Mouse (Mus musculus) neural tube, embryonic 12.5 days (tissue): ENCODE data around the gene Cnot2. TPM values are rescaled to one million over a fixed set of nuclear protein-coding genes. Genes with fewer than 3 reads are reported as not detected.
A peak's percentile ranks its signal among the peaks of the same experiment; 100 is the strongest.

Source experiments
- ATAC-seq: fragments of 200-750 bp; cut with Nextera tagmentation; 2 replicates; pipeline ENCODE4 v1.8.0; 2017; ENCODE audit warnings: low read depth, mild to moderate bottlenecking, moderate TSS enrichment, moderate library complexity; ENCODE audit not compliant: low FRiP score
- H3K27ac ChIP-seq: fragments of 300-500 bp; sonication (generic); 2 replicates; pipeline ENCODE4 v1.5.1; 2016
- H3K27me3 ChIP-seq: fragments of 300-500 bp; sonication (generic); replicated peaks from 2 replicates; pipeline ENCODE4 v1.6.1; 2016; ENCODE audit warnings: mild to moderate bottlenecking
- H3K36me3 ChIP-seq: fragments of 300-500 bp; sonication (generic); 2 replicates; pipeline ENCODE4 v1.6.1; 2016; ENCODE audit warnings: mild to moderate bottlenecking
- H3K4me1 ChIP-seq: fragments of 300-500 bp; sonication (generic); 2 replicates; pipeline ENCODE4 v1.6.1; 2016
- H3K4me2 ChIP-seq: fragments of 300-500 bp; sonication (generic); replicated peaks from 2 replicates; pipeline ENCODE4 v1.6.1; 2016; ENCODE audit warnings: mild to moderate bottlenecking
- H3K4me3 ChIP-seq: fragments of 300-500 bp; sonication (generic); 2 replicates; pipeline ENCODE4 v1.5.1; 2016
- H3K9ac ChIP-seq: fragments of 300-500 bp; sonication (generic); 2 replicates; pipeline ENCODE4 v1.6.1; 2016; ENCODE audit warnings: mild to moderate bottlenecking
- H3K9me3 ChIP-seq: fragments of 300-500 bp; sonication (generic); 2 replicates; pipeline ENCODE4 v1.6.1; 2016; ENCODE audit warnings: mild to moderate bottlenecking
- WGBS: fragments of 180-500 bp; shearing (Covaris S2); methylation state at CpG from one replicate; pipeline ENCODE4 v1.1.7; 2016; 5-methylcytosine and 5-hydroxymethylcytosine counted together
- polyA plus RNA-seq: library from polyadenylated mRNA; unstranded; fragments of >200 nt; fragmentation: Nextera tagmentation; extraction: Ambion mirVana; gene quantifications from 2 replicates; pipeline ENCODE4 v1.2.1, GENCODE M21; 2016

The Cnot2 gene
- polyA plus RNA-seq, 1 experiment from 2014 or later: 119 TPM

- peak overlapping the region; percentile 70 for H3K4me3 ChIP-seq
- no peak; the same call in 1 of the 2 replicates for ATAC-seq
- WGBS: 11% methylated on average over 5 of the region's 5 CpGs
- H3K9me3 ChIP-seq: peaks cover 7% of the 10 kb centered on the region; the same call in 1 of the 2 replicates
- peaks cover 21% of the 10 kb centered on the region for H3K4me1 ChIP-seq
- H3K36me3 ChIP-seq: no peaks in the 10 kb centered on the region
- peak overlapping the region; percentile 95 for H3K4me2 ChIP-seq
- peak overlapping the region; percentile 81 for H3K9ac ChIP-seq
- 0 out of 2 replicates have a peak overlapping the region, but pooled peaks have one; percentile 68 for H3K27ac ChIP-seq
- no peaks in the 10 kb centered on the region for H3K27me3 ChIP-seq
These were observed 108.7 kb downstream of the Cnot2 start for GRCm38 (mm10) chr10:116472579-116472978.

GRCm38 (mm10) chr10:116470306-116470925 lies 110.9 kb downstream of the Cnot2 start:
- no peaks in the 10 kb centered on the region for H3K27me3 ChIP-seq
- H3K4me2 ChIP-seq: 0 out of 2 replicates have a peak overlapping the region, but pooled peaks have one; percentile 4
- H3K27ac ChIP-seq: no peak overlapping the region
- ATAC-seq: no peak
- 80% methylated on average over 11 of the region's 11 CpGs for WGBS
- no peak overlapping the region for H3K4me3 ChIP-seq
- no peaks in the 10 kb centered on the region for H3K9me3 ChIP-seq
- H3K9ac ChIP-seq: no peak overlapping the region
- peaks cover 21% of the 10 kb centered on the region for H3K4me1 ChIP-seq
- H3K36me3 ChIP-seq: no peaks in the 10 kb centered on the region

DNA sequence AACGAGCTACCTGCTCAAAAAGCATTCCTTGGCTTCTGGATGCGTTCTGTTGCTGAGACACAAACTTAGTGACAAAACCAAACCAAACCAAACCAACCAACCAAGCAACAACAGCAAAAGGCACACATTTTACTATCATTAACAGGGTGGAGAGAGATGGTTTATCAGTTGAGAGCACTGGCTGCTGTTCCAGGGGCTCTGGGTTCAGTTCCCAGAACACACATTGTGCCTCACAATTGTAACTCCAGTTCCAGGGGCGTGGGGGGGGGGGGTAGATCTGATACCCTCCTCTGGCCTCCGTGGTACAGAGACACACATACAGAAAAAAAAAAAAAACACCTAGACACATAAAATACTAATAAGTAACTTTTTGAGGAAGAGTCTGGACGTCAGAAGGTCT lies 113.2 kb downstream of the Cnot2 start:
- Histone ChIP-seq H3K27ac (no peak overlapping the region), H3K36me3 (0 out of 2 replicates have a peak, but pooled peaks cover under 1% of the 10 kb centered on the region), H3K4me3 (no peak overlapping the region), H3K4me2 (no peak overlapping the region), H3K4me1 (peaks cover 11% of the 10 kb centered on the region; the same call in 1 of the 2 replicates), H3K9me3 (no peaks in the 10 kb centered on the region), H3K9ac (no peak overlapping the region), H3K27me3 (no peaks in the 10 kb centered on the region)
- WGBS: 89% methylated on average over 5 of the region's 5 CpGs
- no peak for ATAC-seq

GRCm38 (mm10) chr10:116463753-116464345 lies 117.5 kb downstream of the Cnot2 start:
- 94% methylated on average over 12 of the region's 12 CpGs for WGBS
- Histone ChIP-seq H3K27me3 (no peaks in the 10 kb centered on the region), H3K4me2 (no peak overlapping the region), H3K36me3 (peaks cover 7% of the 10 kb centered on the region; the same call in 1 of the 2 replicates), H3K27ac (no peak overlapping the region), H3K9ac (no peak overlapping the region), H3K9me3 (no peaks in the 10 kb centered on the region), H3K4me1 (no peaks in the 10 kb centered on the region), H3K4me3 (no peak overlapping the region)
- no peak for ATAC-seq

- H3K27ac ChIP-seq: no peak overlapping the region
- 76% methylated on average over 9 of the region's 9 CpGs for WGBS
- H3K4me3 ChIP-seq: no peak overlapping the region
- no peak for ATAC-seq
- no peak overlapping the region for H3K4me2 ChIP-seq
- H3K36me3 ChIP-seq: peaks cover 12% of the 10 kb centered on the region; the same call in 1 of the 2 replicates
- no peaks in the 10 kb centered on the region; the same call in 1 of the 2 replicates for H3K9me3 ChIP-seq
- no peaks in the 10 kb centered on the region for H3K4me1 ChIP-seq
- no peak overlapping the region for H3K9ac ChIP-seq
- no peaks in the 10 kb centered on the region for H3K27me3 ChIP-seq
These were observed 119.9 kb downstream of the Cnot2 start for GRCm38 (mm10) chr10:116461443-116461842.

DNA sequence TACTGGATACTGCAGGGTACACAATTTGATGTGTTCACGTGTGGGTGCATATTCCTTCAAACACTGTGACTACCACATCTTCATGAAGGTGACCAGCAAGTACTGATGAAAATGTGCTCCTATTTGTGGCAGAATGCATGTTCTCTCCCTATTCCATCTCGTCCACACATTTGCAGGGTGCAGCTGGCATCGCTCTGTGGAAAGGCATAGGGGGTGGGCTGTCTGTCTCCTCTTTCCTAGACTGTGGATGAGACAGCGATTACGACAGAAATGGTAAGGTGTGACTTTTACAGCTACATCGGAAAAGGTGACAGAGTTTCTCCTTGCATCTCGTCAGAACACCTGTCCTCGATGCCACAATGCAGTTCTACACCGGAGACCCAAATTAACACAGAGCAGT lies 122.5 kb downstream of the Cnot2 start:
- no peak overlapping the region for H3K9ac ChIP-seq
- peaks cover 19% of the 10 kb centered on the region; the same call in 1 of the 2 replicates for H3K36me3 ChIP-seq
- no peak overlapping the region for H3K4me2 ChIP-seq
- no peak overlapping the region for H3K27ac ChIP-seq
- no peak for ATAC-seq
- WGBS: 94% methylated on average over 9 of the region's 9 CpGs
- H3K4me1 ChIP-seq: no peaks in the 10 kb centered on the region
- H3K27me3 ChIP-seq: no peaks in the 10 kb centered on the region
- H3K9me3 ChIP-seq: no peaks in the 10 kb centered on the region; the same call in 1 of the 2 replicates
- H3K4me3 ChIP-seq: no peak overlapping the region

GRCm38 (mm10) chr10:116452771-116453170 lies 128.5 kb downstream of the Cnot2 start:
- 94% methylated on average over 7 of the region's 7 CpGs for WGBS
- no peak for ATAC-seq
- Histone ChIP-seq H3K36me3 (peaks cover 12% of the 10 kb centered on the region; the same call in 1 of the 2 replicates), H3K27ac (no peak overlapping the region), H3K27me3 (no peaks in the 10 kb centered on the region), H3K4me3 (no peak overlapping the region), H3K4me2 (no peak overlapping the region), H3K4me1 (no peaks in the 10 kb centered on the region), H3K9ac (no peak overlapping the region), H3K9me3 (peaks cover 5% of the 10 kb centered on the region; the same call in 1 of the 2 replicates)

DNA sequence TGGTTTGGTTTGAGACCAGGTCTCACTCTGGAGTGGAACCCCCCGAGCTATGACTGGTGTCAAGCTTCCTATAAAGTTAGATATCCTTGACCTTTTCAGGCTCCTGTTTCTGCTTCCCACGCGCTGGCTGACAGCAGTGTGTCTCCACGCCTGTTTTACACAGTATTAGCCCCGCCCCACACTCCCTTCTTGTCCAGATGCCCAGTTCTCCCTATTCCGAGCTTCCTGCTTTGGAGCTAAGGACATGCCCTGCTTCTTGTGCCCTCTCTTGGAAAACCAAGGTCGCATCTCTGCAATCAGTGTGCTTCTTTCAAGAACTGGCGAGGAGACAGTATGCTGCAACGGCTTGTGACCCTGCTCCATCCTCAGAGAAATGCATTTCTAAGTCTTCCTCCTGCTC lies 130.7 kb downstream of the Cnot2 start:
- Histone ChIP-seq H3K9ac (no peak overlapping the region), H3K27ac (no peak overlapping the region), H3K27me3 (no peaks in the 10 kb centered on the region), H3K4me3 (no peak overlapping the region), H3K36me3 (0 out of 2 replicates have a peak, but pooled peaks cover 3% of the 10 kb centered on the region), H3K4me2 (no peak overlapping the region), H3K9me3 (0 out of 2 replicates have a peak, but pooled peaks cover 5% of the 10 kb centered on the region), H3K4me1 (no peaks in the 10 kb centered on the region)
- no peak for ATAC-seq
- WGBS: 78% methylated on average over 9 of the region's 9 CpGs

- ATAC-seq: no peak
- 96% methylated on average over 12 of the region's 12 CpGs for WGBS
- Histone ChIP-seq H3K27ac (no peak overlapping the region), H3K9ac (no peak overlapping the region), H3K27me3 (no peaks in the 10 kb centered on the region), H3K4me2 (no peak overlapping the region), H3K4me1 (no peaks in the 10 kb centered on the region), H3K9me3 (0 out of 2 replicates have a peak, but pooled peaks cover 5% of the 10 kb centered on the region), H3K36me3 (peaks cover 11% of the 10 kb centered on the region; the same call in 1 of the 2 replicates), H3K4me3 (no peak overlapping the region)
These were observed 133.1 kb downstream of the Cnot2 start for GRCm38 (mm10) chr10:116448166-116448565.

DNA sequence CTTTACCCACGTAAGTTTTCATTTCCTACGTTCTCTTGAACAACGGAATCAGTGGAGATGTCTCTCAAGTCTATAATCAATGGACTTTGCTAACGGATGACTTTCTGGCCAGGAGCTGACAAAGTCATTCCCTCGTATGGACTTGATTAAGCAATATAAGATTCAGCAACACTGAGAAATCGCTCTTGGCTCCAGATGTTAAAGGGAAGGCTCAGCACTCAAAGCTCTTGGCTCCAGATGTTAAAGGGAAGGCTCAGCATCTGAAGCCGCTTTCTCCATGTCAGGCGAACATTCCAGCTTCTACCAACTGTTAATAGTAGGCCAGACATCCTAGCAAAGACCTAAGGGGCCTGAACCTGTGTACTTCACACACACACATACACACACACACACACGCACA lies 134.1 kb downstream of the Cnot2 start:
- Histone ChIP-seq H3K4me2 (no peak overlapping the region), H3K36me3 (peaks cover 11% of the 10 kb centered on the region; the same call in 1 of the 2 replicates), H3K9me3 (no peaks in the 10 kb centered on the region), H3K27ac (no peak overlapping the region), H3K9ac (no peak overlapping the region), H3K27me3 (no peaks in the 10 kb centered on the region), H3K4me3 (no peak overlapping the region), H3K4me1 (no peaks in the 10 kb centered on the region)
- no peak for ATAC-seq
- 86% methylated on average over 9 of the region's 9 CpGs for WGBS

GRCm38 (mm10) chr10:116446040-116446439 lies 135.3 kb downstream of the Cnot2 start:
- H3K4me3 ChIP-seq: no peak overlapping the region
- no peak overlapping the region for H3K4me2 ChIP-seq
- H3K36me3 ChIP-seq: peaks cover 11% of the 10 kb centered on the region; the same call in 1 of the 2 replicates
- no peaks in the 10 kb centered on the region for H3K9me3 ChIP-seq
- no peaks in the 10 kb centered on the region for H3K27me3 ChIP-seq
- no peak overlapping the region for H3K9ac ChIP-seq
- no peak for ATAC-seq
- 94% methylated on average over 12 of the region's 12 CpGs for WGBS
- no peaks in the 10 kb centered on the region for H3K4me1 ChIP-seq
- H3K27ac ChIP-seq: no peak overlapping the region

DNA sequence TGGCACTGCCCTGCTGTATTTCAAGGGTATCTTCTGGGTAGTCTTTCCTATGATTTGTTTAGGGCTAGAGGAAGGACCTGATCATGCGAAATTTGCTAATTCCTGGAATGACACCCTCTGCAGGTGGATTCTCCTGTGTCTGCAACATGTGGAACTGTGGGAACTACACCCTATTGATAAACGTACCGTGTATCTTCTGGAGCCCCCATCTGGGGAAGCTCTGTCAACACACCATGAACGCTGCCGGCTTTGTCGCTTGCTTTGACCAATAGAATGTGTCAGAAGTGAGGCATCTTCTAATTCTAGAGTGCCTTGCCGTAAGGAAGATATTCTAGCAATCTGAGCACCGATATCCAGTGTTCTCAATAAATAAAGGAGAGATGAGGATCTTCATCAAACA lies 136.5 kb downstream of the Cnot2 start:
- WGBS: 92% methylated on average over 8 of the region's 8 CpGs
- H3K27me3 ChIP-seq: no peaks in the 10 kb centered on the region
- H3K4me3 ChIP-seq: no peak overlapping the region
- H3K36me3 ChIP-seq: peaks cover 11% of the 10 kb centered on the region; the same call in 1 of the 2 replicates
- no peak for ATAC-seq
- no peak overlapping the region for H3K27ac ChIP-seq
- H3K9me3 ChIP-seq: no peaks in the 10 kb centered on the region
- H3K4me2 ChIP-seq: no peak overlapping the region
- no peaks in the 10 kb centered on the region for H3K4me1 ChIP-seq
- H3K9ac ChIP-seq: no peak overlapping the region
